Mouse (Mus musculus) neural tube, embryonic 15.5 days (tissue): ENCODE data around the gene Tmem132c. TPM values are rescaled to one million over a fixed set of nuclear protein-coding genes. Genes with fewer than 3 reads are reported as not detected.

Experiments used
- ATAC-seq: fragments of 200-750 bp; cut with Nextera tagmentation; 2 replicates; pipeline ENCODE4 v1.8.0; 2017; ENCODE audit warnings: mild to moderate bottlenecking, moderate TSS enrichment, moderate library complexity; ENCODE audit not compliant: low FRiP score
- H3K27ac ChIP-seq: fragments of 300-500 bp; sonication (generic); replicated peaks from 2 replicates; pipeline ENCODE4 v1.5.1; 2015; ENCODE audit warnings: mild to moderate bottlenecking, inconsistent platforms
- H3K27me3 ChIP-seq: fragments of 300-500 bp; sonication (generic); replicated peaks from 2 replicates; pipeline ENCODE4 v1.6.1; 2015; ENCODE audit warnings: inconsistent platforms
- H3K36me3 ChIP-seq: fragments of 300-500 bp; sonication (generic); 2 replicates; pipeline ENCODE4 v1.6.1; 2015; ENCODE audit warnings: inconsistent platforms
- H3K4me1 ChIP-seq: fragments of 300-500 bp; sonication (generic); 2 replicates; pipeline ENCODE4 v1.6.1; 2015; ENCODE audit warnings: inconsistent platforms
- H3K4me2 ChIP-seq: fragments of 300-500 bp; sonication (generic); 2 replicates; pipeline ENCODE4 v1.6.1; 2015; ENCODE audit warnings: inconsistent platforms, mild to moderate bottlenecking, moderate library complexity
- H3K4me3 ChIP-seq: fragments of 300-500 bp; sonication (generic); replicated peaks from 2 replicates; pipeline ENCODE4 v1.5.1; 2015; ENCODE audit warnings: mild to moderate bottlenecking, inconsistent platforms
- H3K9ac ChIP-seq: fragments of 300-500 bp; sonication (generic); replicated peaks from 2 replicates; pipeline ENCODE4 v1.6.1; 2015; ENCODE audit warnings: mild to moderate bottlenecking, inconsistent platforms
- H3K9me3 ChIP-seq: fragments of 300-500 bp; sonication (generic); replicated peaks from 2 replicates; pipeline ENCODE4 v1.6.1; 2016; ENCODE audit warnings: inconsistent platforms
- WGBS: fragments of 180-500 bp; shearing (Covaris S2); methylation state at CpG from one replicate; pipeline ENCODE4 v1.1.7; 2015; ENCODE audit warnings: mixed read lengths; 5-methylcytosine and 5-hydroxymethylcytosine counted together
- polyA plus RNA-seq: library from polyadenylated mRNA; unstranded; fragments of >200 nt; fragmentation: Nextera tagmentation; extraction: Ambion mirVana; gene quantifications from 2 replicates; pipeline ENCODE4 v1.2.1, GENCODE M21; 2015

Tmem132c gene
- polyA plus RNA-seq, 1 experiment from 2014 or later = 13.7 TPM

GRCm38 (mm10) chr5:127583658-127584057 is 342.1 kb downstream of the Tmem132c start:
- no peak for ATAC-seq
- Histone ChIP-seq H3K4me3 (no peak overlapping the region), H3K4me1 (no peaks in the 10 kb centered on the region), H3K27ac (no peak overlapping the region), H3K27me3 (no peaks in the 10 kb centered on the region), H3K36me3 (no peaks in the 10 kb centered on the region), H3K9me3 (no peaks in the 10 kb centered on the region), H3K4me2 (no peak overlapping the region), H3K9ac (no peak overlapping the region)
- 86% methylated on average over 8 of the region's 8 CpGs for WGBS

GRCm38 (mm10) chr5:127587854-127588253 is 346.2 kb downstream of the Tmem132c start:
- ATAC-seq = no peak
- WGBS = 56% methylated on average over 6 of the region's 6 CpGs
- H3K27ac ChIP-seq = no peak overlapping the region
- H3K27me3 ChIP-seq = no peaks in the 10 kb centered on the region
- H3K9ac ChIP-seq = no peak overlapping the region
- H3K36me3 ChIP-seq = peaks cover 5% of the 10 kb centered on the region
- no peak overlapping the region for H3K4me2 ChIP-seq
- no peaks in the 10 kb centered on the region for H3K9me3 ChIP-seq
- H3K4me3 ChIP-seq = no peak overlapping the region
- no peaks in the 10 kb centered on the region for H3K4me1 ChIP-seq

GRCm38 (mm10) chr5:127592406-127592805 is 350.8 kb downstream of the Tmem132c start:
- no peaks in the 10 kb centered on the region for H3K4me1 ChIP-seq
- no peak overlapping the region for H3K4me2 ChIP-seq
- WGBS = 81% methylated on average over 5 of the region's 5 CpGs

GRCm38 (mm10) chr5:127592854-127593253 is 351.2 kb downstream of the Tmem132c start:
- Histone ChIP-seq H3K9me3 (no peaks in the 10 kb centered on the region), H3K4me2 (no peak overlapping the region), H3K4me1 (no peaks in the 10 kb centered on the region), H3K4me3 (no peak overlapping the region), H3K36me3 (peaks cover 45% of the 10 kb centered on the region), H3K9ac (no peak overlapping the region), H3K27me3 (no peaks in the 10 kb centered on the region), H3K27ac (no peak overlapping the region)
- no peak for ATAC-seq
- WGBS = 76% methylated on average over 6 of the region's 6 CpGs

More at GRCm38 (mm10) chr5:127592406-127592805, 350.8 kb downstream of the Tmem132c start:
- no peak overlapping the region for H3K9ac ChIP-seq
- H3K27me3 ChIP-seq = no peaks in the 10 kb centered on the region
- no peak overlapping the region for H3K4me3 ChIP-seq
- H3K27ac ChIP-seq = no peak overlapping the region
- no peak for ATAC-seq
- H3K9me3 ChIP-seq = no peaks in the 10 kb centered on the region
- H3K36me3 ChIP-seq = peaks cover 42% of the 10 kb centered on the region

GRCm38 (mm10) chr5:127595676-127596075 is 354.1 kb downstream of the Tmem132c start:
- no peak for ATAC-seq
- no peak overlapping the region for H3K9ac ChIP-seq
- peaks cover 74% of the 10 kb centered on the region for H3K36me3 ChIP-seq
- WGBS = 95% methylated on average over 3 of the region's 3 CpGs
- H3K4me3 ChIP-seq = no peak overlapping the region
- H3K9me3 ChIP-seq = no peaks in the 10 kb centered on the region
- H3K4me2 ChIP-seq = no peak overlapping the region
- no peaks in the 10 kb centered on the region for H3K4me1 ChIP-seq
- no peaks in the 10 kb centered on the region for H3K27me3 ChIP-seq
- H3K27ac ChIP-seq = no peak overlapping the region

- H3K36me3 ChIP-seq = peaks cover 83% of the 10 kb centered on the region
- no peak overlapping the region for H3K27ac ChIP-seq
- H3K4me1 ChIP-seq = no peaks in the 10 kb centered on the region
- 93% methylated on average over 7 of the region's 7 CpGs for WGBS
- no peak overlapping the region for H3K9ac ChIP-seq
- ATAC-seq = no peak
- no peak overlapping the region for H3K4me2 ChIP-seq
- H3K27me3 ChIP-seq = no peaks in the 10 kb centered on the region
- H3K4me3 ChIP-seq = no peak overlapping the region
- H3K9me3 ChIP-seq = no peaks in the 10 kb centered on the region
Observed at GRCm38 (mm10) chr5:127596862-127597261, 355.3 kb downstream of the Tmem132c start.

GRCm38 (mm10) chr5:127602996-127603395 is 361.4 kb downstream of the Tmem132c start:
- peaks cover 81% of the 10 kb centered on the region for H3K36me3 ChIP-seq
- 96% methylated on average over 5 of the region's 5 CpGs for WGBS
- no peak overlapping the region for H3K27ac ChIP-seq

GRCm38 (mm10) chr5:127607507-127607906 is 365.9 kb downstream of the Tmem132c start:
- 91% methylated on average over 2 of the region's 2 CpGs for WGBS
- Histone ChIP-seq H3K9ac (no peak overlapping the region), H3K4me1 (peaks cover 16% of the 10 kb centered on the region), H3K27ac (no peak overlapping the region), H3K36me3 (peaks cover 45% of the 10 kb centered on the region), H3K9me3 (no peaks in the 10 kb centered on the region), H3K4me3 (no peak overlapping the region), H3K27me3 (no peaks in the 10 kb centered on the region), H3K4me2 (no peak overlapping the region)
- no peak for ATAC-seq

More at GRCm38 (mm10) chr5:127602996-127603395, 361.4 kb downstream of the Tmem132c start:
- Histone ChIP-seq H3K4me2 (no peak overlapping the region), H3K27me3 (no peaks in the 10 kb centered on the region), H3K9me3 (no peaks in the 10 kb centered on the region), H3K4me1 (peaks cover 3% of the 10 kb centered on the region; the same call in 1 of the 2 replicates), H3K9ac (no peak overlapping the region), H3K4me3 (no peak overlapping the region)
- ATAC-seq = no peak

- WGBS = 96% methylated on average over 7 of the region's 7 CpGs
- ATAC-seq = no peak
- H3K27me3 ChIP-seq = no peaks in the 10 kb centered on the region
- peaks cover 27% of the 10 kb centered on the region for H3K36me3 ChIP-seq
- no peak overlapping the region for H3K27ac ChIP-seq
- no peaks in the 10 kb centered on the region for H3K9me3 ChIP-seq
- peaks cover 29% of the 10 kb centered on the region for H3K4me1 ChIP-seq
- no peak overlapping the region for H3K4me2 ChIP-seq
- no peak overlapping the region for H3K4me3 ChIP-seq
- H3K9ac ChIP-seq = no peak overlapping the region
Observed at GRCm38 (mm10) chr5:127609191-127609714, 367.6 kb downstream of the Tmem132c start.

- Histone ChIP-seq H3K27me3 (no peaks in the 10 kb centered on the region), H3K27ac (no peak overlapping the region), H3K9ac (no peak overlapping the region), H3K4me1 (peaks cover 46% of the 10 kb centered on the region), H3K36me3 (peaks cover 16% of the 10 kb centered on the region), H3K4me3 (no peak overlapping the region), H3K4me2 (no peak overlapping the region), H3K9me3 (no peaks in the 10 kb centered on the region)
- no peak for ATAC-seq
- 74% methylated on average over 6 of the region's 6 CpGs for WGBS
Observed at GRCm38 (mm10) chr5:127610787-127611509, 369.3 kb downstream of the Tmem132c start.

GRCm38 (mm10) chr5:127611881-127612280 is 370.3 kb downstream of the Tmem132c start:
- Histone ChIP-seq H3K4me2 (no peak overlapping the region), H3K4me3 (no peak overlapping the region), H3K36me3 (peaks cover 7% of the 10 kb centered on the region), H3K9ac (no peak overlapping the region), H3K4me1 (peaks cover 51% of the 10 kb centered on the region), H3K27ac (no peak overlapping the region), H3K9me3 (no peaks in the 10 kb centered on the region), H3K27me3 (no peaks in the 10 kb centered on the region)
- no peak for ATAC-seq
- WGBS = 94% methylated on average over 1 of the region's 1 CpGs

GRCm38 (mm10) chr5:127612397-127612796 is 370.8 kb downstream of the Tmem132c start:
- Histone ChIP-seq H3K27me3 (no peaks in the 10 kb centered on the region), H3K9me3 (no peaks in the 10 kb centered on the region), H3K9ac (no peak overlapping the region), H3K4me1 (peaks cover 51% of the 10 kb centered on the region), H3K4me3 (no peak overlapping the region), H3K27ac (no peak overlapping the region), H3K4me2 (no peak overlapping the region), H3K36me3 (peaks cover 7% of the 10 kb centered on the region)
- WGBS = 93% methylated on average over 6 of the region's 6 CpGs
- no peak for ATAC-seq
